Mouse (Mus musculus): ENCODE results near the gene Hmgn3. TPM values are rescaled to one million over a fixed set of nuclear protein-coding genes. Genes with fewer than 3 reads are reported as not detected.
"Not testable (repeated sequence)": the region's sequence is repeated elsewhere in the genome, so short reads cannot be mapped to it uniquely, and the experiment has no call there.

Hmgn3 gene
- 113 and 121 TPM in 2 replicates for polyA plus RNA-seq (2015; fragmentation: Nextera tagmentation; extraction: Ambion mirVana)

DNA sequence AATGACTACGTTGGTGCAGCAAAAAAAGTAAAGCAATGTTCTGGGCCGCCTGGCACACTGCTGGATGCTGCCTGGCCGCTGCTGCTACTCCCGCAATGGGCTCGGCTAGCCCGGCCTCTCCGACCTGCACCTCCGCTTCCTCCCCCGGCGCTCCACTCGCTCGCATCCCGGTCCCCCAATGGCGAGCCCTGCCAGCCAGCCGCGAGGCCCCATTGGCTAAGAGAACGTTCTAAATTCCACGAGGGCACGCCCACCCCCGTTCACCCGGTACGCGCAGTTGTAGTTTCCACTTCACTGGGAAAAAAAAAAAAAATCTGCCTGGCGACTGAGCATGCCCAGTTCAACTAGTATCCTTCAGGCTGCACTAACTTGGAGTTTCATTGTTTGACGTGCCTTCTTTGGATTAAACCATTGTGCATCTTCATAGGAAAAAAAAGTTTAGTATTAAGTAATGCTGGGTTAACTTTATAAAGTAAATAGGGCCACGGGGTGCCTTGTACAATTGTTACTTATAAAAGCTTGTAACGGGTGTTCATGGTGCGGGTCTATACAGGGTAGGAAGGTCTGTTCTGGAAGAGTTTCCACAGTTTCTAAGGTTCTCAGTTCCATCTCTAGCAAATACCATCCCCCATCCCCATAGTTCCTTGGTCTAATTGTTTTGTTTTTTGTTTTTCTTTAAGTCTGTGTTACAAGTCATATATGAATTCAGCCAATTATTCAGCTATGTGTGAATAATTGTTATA, at the start of gene Hmgn3:
Gene Hmgn3 (minus strand): TSS at position 240 of the 743 bp plus-strand sequence.
- Histone ChIP-seq H3K27me3 (no peaks in the 10 kb centered on the region; the same call in 1 of the 2 replicates), H3K27ac (peak within 1 kb of the TSS; percentile 75), H3K9me3 (replicated peaks) (no peaks in the 10 kb centered on the region), H3K4me1 (peaks cover 5% of the 10 kb centered on the region), H3K36me3 (no peaks in the 10 kb centered on the region), H3K4me3 (replicated peaks) (peak within 1 kb of the TSS; percentile 62), H3K9ac (peak within 1 kb of the TSS; percentile 59), H3K4me2 (peak within 1 kb of the TSS; percentile 95)
- WGBS, result 8% methylated on average over 28 of the region's 28 CpGs
- ATAC-seq (replicated peaks; ENCODE audit: low FRiP score), result peak; percentile 99

- no peaks in the 10 kb centered on the region for H3K9me3 ChIP-seq (replicated peaks)
These were observed 49.3 kb upstream of the Hmgn3 start for GRCm38 (mm10) chr9:83195765-83196164.

DNA sequence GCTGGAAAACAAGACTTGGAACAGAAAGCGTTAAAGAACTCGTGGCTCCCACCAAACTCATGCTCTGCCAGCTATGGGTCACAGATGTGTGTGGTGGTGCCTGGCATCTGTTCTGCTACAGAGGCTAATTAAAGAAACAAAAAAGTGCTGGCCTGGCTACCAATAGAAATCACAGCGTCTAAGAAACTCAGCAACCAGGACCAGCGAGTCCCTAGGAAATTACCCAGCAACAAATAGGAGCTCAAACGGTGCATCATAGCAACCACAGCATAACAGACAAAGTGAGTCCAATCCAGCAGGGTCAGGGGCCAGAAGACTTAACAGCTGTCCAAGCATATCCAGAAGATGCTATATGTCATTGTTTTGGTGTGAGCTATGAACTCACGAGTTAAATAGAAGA, 48.5 kb upstream of the Hmgn3 start:
- H3K4me3 ChIP-seq (replicated peaks), result no peak overlapping the region
- no peak for ATAC-seq (replicated peaks; ENCODE audit: low FRiP score)
- no peaks in the 10 kb centered on the region for H3K9me3 ChIP-seq (replicated peaks)
- H3K9ac ChIP-seq, result no peak overlapping the region
- no peak overlapping the region for H3K4me2 ChIP-seq
- no peak overlapping the region for H3K27ac ChIP-seq
- no peaks in the 10 kb centered on the region for H3K27me3 ChIP-seq
- H3K36me3 ChIP-seq, result no peaks in the 10 kb centered on the region
- peaks cover 9% of the 10 kb centered on the region; the same call in 1 of the 2 replicates for H3K4me1 ChIP-seq
- WGBS, result 40% methylated on average over 6 of the region's 6 CpGs

More at GRCm38 (mm10) chr9:83195765-83196164, 49.3 kb upstream of the Hmgn3 start:
- no peaks in the 10 kb centered on the region for H3K27me3 ChIP-seq
- peaks cover 9% of the 10 kb centered on the region; the same call in 1 of the 2 replicates for H3K4me1 ChIP-seq
- no peaks in the 10 kb centered on the region for H3K36me3 ChIP-seq
- no peak overlapping the region for H3K27ac ChIP-seq
- H3K4me3 ChIP-seq (replicated peaks), result no peak overlapping the region
- H3K9ac ChIP-seq, result no peak overlapping the region
- 78% methylated on average over 10 of the region's 10 CpGs for WGBS
- H3K4me2 ChIP-seq, result no peak overlapping the region
- ATAC-seq (replicated peaks; ENCODE audit: low FRiP score), result no peak

- WGBS, result 86% methylated on average over 2 of the region's 2 CpGs
- H3K4me1 ChIP-seq, result no peaks in the 10 kb centered on the region
- H3K27ac ChIP-seq, result no peak overlapping the region
- H3K4me3 ChIP-seq (replicated peaks), result no peak overlapping the region
- no peaks in the 10 kb centered on the region for H3K36me3 ChIP-seq
- H3K4me2 ChIP-seq, result no peak overlapping the region
- no peak overlapping the region for H3K9ac ChIP-seq
- H3K9me3 ChIP-seq (replicated peaks), result no peaks in the 10 kb centered on the region
- ATAC-seq (replicated peaks; ENCODE audit: low FRiP score), result no peak
- H3K27me3 ChIP-seq, result no peaks in the 10 kb centered on the region
These were observed 41.3 kb upstream of the Hmgn3 start for GRCm38 (mm10) chr9:83187752-83188151.

GRCm38 (mm10) chr9:83145591-83146445, 667 bp downstream of the Hmgn3 start:
- ATAC-seq (replicated peaks; ENCODE audit: low FRiP score), result peak; percentile 88

GRCm38 (mm10) chr9:83129831-83130230, 16.7 kb downstream of the Hmgn3 start:
- H3K9ac ChIP-seq, result no peak overlapping the region
- no peak for ATAC-seq (replicated peaks; ENCODE audit: low FRiP score)

More at GRCm38 (mm10) chr9:83145591-83146445, 667 bp downstream of the Hmgn3 start:
- Histone ChIP-seq H3K4me1 (peaks cover 5% of the 10 kb centered on the region), H3K36me3 (no peaks in the 10 kb centered on the region), H3K4me2 (peak overlapping the region; percentile 95), H3K27me3 (no peaks in the 10 kb centered on the region), H3K4me3 (replicated peaks) (peak overlapping the region; percentile 62), H3K9ac (peak overlapping the region; percentile 59), H3K27ac (peak overlapping the region; percentile 75), H3K9me3 (replicated peaks) (no peaks in the 10 kb centered on the region)
- WGBS, result 3% methylated on average over 53 of the region's 53 CpGs

GRCm38 (mm10) chr9:83127840-83128239, 18.6 kb downstream of the Hmgn3 start:
- no peak for ATAC-seq (replicated peaks; ENCODE audit: low FRiP score)
- H3K27ac ChIP-seq, result no peak overlapping the region
- H3K4me3 ChIP-seq (replicated peaks), result no peak overlapping the region
- no peak overlapping the region for H3K9ac ChIP-seq
- H3K4me2 ChIP-seq, result no peak overlapping the region
- 58% methylated on average over 7 of the region's 7 CpGs for WGBS
- no peaks in the 10 kb centered on the region for H3K36me3 ChIP-seq
- H3K4me1 ChIP-seq, result peaks cover 7% of the 10 kb centered on the region; the same call in 1 of the 2 replicates
- no peaks in the 10 kb centered on the region for H3K9me3 ChIP-seq (replicated peaks)
- H3K27me3 ChIP-seq, result no peaks in the 10 kb centered on the region

More at GRCm38 (mm10) chr9:83129831-83130230, 16.7 kb downstream of the Hmgn3 start:
- H3K36me3 ChIP-seq, result no peaks in the 10 kb centered on the region
- H3K27me3 ChIP-seq, result no peaks in the 10 kb centered on the region
- no peak overlapping the region for H3K4me3 ChIP-seq (replicated peaks)
- H3K27ac ChIP-seq, result no peak overlapping the region
- H3K4me1 ChIP-seq, result peaks cover 7% of the 10 kb centered on the region; the same call in 1 of the 2 replicates
- WGBS, result 90% methylated on average over 4 of the region's 4 CpGs
- H3K4me2 ChIP-seq, result no peak overlapping the region
- H3K9me3 ChIP-seq (replicated peaks), result no peaks in the 10 kb centered on the region

- not testable (repeated sequence) for H3K27me3 ChIP-seq; H3K4me1 ChIP-seq; ATAC-seq (replicated peaks; ENCODE audit: low FRiP score); H3K4me3 ChIP-seq (replicated peaks); H3K27ac ChIP-seq; H3K36me3 ChIP-seq; H3K4me2 ChIP-seq; H3K9me3 ChIP-seq (replicated peaks); H3K9ac ChIP-seq
- 92% methylated on average over 6 of the region's 6 CpGs for WGBS
These were observed 20.0 kb downstream of the Hmgn3 start for GRCm38 (mm10) chr9:83126482-83126881.

DNA sequence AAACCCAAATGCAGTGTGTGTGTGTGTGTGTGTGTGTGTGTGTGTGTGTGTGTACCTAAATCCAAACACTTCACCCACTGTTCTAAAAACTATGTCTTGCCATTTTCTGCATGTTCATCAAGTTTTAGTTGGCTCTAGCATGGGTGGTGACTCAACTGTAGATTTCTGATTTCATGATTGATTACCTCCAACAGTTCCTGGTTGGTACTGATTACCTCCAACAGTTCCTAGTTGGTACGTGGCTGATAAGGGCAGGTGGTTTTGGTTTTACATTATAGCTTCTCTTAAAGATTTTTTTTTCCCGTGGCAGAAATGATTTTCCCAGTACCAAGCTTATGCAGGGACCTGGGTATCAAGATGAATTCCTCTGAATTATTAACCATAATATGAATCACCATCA, 27.3 kb downstream of the Hmgn3 start:
- H3K9ac ChIP-seq, result no peak overlapping the region
- no peak overlapping the region for H3K4me3 ChIP-seq (replicated peaks)
- no peak overlapping the region for H3K4me2 ChIP-seq
- 82% methylated on average over 2 of the region's 2 CpGs for WGBS
- H3K9me3 ChIP-seq (replicated peaks), result no peaks in the 10 kb centered on the region
- no peak overlapping the region for H3K27ac ChIP-seq
- no peak for ATAC-seq (replicated peaks; ENCODE audit: low FRiP score)
- H3K4me1 ChIP-seq, result no peaks in the 10 kb centered on the region
- no peaks in the 10 kb centered on the region for H3K27me3 ChIP-seq
- H3K36me3 ChIP-seq, result no peaks in the 10 kb centered on the region

DNA sequence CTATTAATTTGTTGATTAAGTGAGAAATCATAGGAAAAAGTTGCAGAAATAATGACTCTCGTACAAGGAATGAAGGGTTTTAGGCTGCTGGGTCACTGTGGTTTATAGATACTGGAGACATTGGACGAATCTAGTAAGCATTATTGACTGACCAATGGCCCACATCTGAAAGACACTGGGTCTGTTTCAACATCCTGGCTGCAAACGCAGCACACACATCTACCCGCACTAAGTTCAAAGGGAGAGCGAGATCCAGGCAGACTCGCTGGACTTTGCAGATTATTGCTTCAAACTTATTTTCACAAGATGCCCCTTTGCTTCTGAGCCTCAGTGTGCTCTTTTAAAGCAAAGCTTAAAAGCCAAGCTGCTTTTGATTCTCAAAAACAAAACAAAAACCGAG, 29.0 kb downstream of the Hmgn3 start:
- ATAC-seq (replicated peaks; ENCODE audit: low FRiP score), result no peak
- Histone ChIP-seq H3K36me3 (no peaks in the 10 kb centered on the region), H3K27ac (no peak overlapping the region), H3K9ac (no peak overlapping the region), H3K4me3 (replicated peaks) (no peak overlapping the region), H3K9me3 (replicated peaks) (no peaks in the 10 kb centered on the region), H3K4me2 (no peak overlapping the region), H3K27me3 (no peaks in the 10 kb centered on the region), H3K4me1 (peaks cover 1% of the 10 kb centered on the region)
- 73% methylated on average over 7 of the region's 7 CpGs for WGBS

- no peak overlapping the region for H3K27ac ChIP-seq
- H3K4me3 ChIP-seq (replicated peaks), result no peak overlapping the region
- 68% methylated on average over 15 of the region's 15 CpGs for WGBS
- H3K4me1 ChIP-seq, result peaks cover 4% of the 10 kb centered on the region
- H3K9me3 ChIP-seq (replicated peaks), result no peaks in the 10 kb centered on the region
- H3K9ac ChIP-seq, result no peak overlapping the region
- no peaks in the 10 kb centered on the region for H3K36me3 ChIP-seq
- ATAC-seq (replicated peaks; ENCODE audit: low FRiP score), result no peak
- no peak overlapping the region for H3K4me2 ChIP-seq
- H3K27me3 ChIP-seq, result no peaks in the 10 kb centered on the region
These were observed 29.6 kb downstream of the Hmgn3 start for GRCm38 (mm10) chr9:83116774-83117474.
